Mouse (Mus musculus) urinary bladder, postnatal 4 days (tissue): Measurements from ENCODE around the gene Pvr.

Experiments
- DNase-seq, 2 experiments: peaks; one replicate each; pipeline ENCODE4 v3.0.0; 2021 to 2022; ENCODE audit warnings: low spot score in 2 of 2

Pvr gene

DNA sequence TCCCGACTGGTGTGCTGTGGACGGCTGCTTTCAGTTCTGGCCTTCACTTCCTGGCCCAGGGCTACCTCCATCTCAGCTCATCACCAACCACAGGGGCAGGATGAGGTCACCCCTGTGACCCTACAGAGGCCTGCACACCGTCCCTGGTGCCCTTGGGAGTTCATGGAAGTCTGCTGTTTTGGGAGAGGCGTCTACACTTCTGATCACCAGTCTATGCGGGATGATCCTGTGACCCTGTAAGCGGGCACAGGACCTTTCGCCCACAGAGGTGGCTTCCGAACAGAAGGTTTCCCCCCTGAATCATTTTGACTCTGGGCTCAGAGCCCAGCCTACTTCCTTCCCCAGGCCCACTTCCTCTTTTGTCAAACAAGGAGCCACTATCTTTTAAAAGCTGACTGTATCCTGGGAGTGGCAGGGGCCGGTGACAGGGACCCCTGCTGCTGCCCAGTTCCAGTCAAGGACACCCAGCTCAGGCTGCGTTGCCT lies 49.8 kb downstream of the Pvr start:
- DNase-seq = no peak

- no peak for DNase-seq
Observed at GRCm38 (mm10) chr7:19867751-19868399, 53.1 kb downstream of the Pvr start.

DNA sequence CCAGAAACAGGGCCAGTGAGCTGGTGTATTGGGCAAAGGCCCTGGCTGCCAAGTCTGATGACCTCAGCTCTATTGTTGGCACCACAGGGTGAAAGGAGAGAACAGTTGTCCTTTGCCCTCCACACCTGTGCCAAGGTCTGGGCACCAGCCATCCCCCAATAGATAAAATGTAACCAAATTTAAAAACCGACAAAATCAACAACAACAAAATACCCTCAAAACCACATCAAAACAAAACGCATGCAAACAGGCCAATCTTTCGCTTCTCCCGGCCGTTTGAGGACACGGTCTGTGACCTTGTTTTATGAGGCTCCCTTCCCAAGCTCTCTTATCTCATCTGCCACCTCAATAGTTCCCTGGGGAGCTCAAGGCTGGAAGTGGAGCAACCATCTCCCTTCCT lies 54.5 kb downstream of the Pvr start:
- no peak for DNase-seq

DNA sequence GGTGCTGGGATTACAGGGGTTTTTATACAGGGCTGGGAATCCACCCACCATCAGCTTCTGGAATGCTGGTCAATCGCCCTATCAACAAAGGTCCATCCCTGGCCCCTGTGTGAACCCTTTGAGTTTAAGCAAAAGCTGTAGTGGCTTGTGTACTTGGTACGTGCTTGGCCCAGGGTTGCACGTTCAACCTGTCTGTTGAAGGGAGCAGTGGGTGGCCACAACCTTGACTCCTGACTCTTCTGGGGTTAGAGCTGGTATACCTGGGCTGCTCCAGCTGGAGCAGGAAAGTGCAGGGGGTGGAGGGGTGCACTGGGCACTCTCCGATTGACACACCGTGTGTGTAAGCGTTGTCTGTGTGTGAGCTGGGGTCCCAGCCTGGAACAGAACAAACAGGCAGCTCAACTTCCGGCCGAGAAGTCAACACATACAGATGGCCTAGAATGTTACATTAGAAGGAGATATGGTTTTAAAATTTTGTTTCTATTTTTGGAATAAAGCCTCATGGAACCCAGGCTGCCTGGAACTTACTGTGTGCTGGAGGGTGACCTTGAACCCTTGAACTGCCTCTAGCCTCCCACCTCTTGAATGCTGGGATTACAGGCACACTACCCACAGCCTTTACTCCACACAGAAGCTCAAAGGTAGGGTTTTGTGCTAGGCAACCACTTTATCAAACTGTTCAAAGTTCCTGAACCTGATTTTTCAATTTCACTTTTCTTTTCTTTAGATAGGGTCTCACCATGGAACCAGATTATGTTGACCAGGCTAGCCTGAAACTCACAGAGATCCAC lies 55.5 kb downstream of the Pvr start:
- DNase-seq = no peak

GRCm38 (mm10) chr7:19864241-19864640 lies 56.7 kb downstream of the Pvr start:
- DNase-seq = no peak

DNA sequence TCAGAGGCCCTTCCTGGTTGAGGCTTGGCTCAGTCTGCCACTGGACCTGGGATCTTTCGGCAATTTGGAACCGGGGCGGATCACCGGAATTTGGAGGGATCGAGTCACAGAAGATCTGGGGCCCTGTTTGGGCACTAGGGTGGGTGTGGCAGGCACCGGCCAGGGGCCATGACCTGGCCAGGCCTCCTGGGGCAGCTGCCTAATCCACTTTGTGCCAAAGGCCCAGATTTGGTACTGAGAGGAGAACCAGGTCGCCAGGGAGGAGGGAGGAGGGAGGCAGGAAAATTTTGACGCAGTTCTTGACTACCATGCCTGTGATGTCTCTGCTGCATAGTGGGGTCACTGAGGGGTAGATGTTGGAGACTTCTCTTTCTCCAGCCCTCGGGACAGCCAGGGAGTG lies 59.8 kb downstream of the Pvr start, which contains the start of gene Ceacam16:
Ceacam16 (minus strand) TSS at position 101 of the 400 bp plus-strand sequence.
- no peak for DNase-seq

- no peak for DNase-seq
Observed at GRCm38 (mm10) chr7:19859740-19860139, 61.2 kb downstream of the Pvr start.

DNA sequence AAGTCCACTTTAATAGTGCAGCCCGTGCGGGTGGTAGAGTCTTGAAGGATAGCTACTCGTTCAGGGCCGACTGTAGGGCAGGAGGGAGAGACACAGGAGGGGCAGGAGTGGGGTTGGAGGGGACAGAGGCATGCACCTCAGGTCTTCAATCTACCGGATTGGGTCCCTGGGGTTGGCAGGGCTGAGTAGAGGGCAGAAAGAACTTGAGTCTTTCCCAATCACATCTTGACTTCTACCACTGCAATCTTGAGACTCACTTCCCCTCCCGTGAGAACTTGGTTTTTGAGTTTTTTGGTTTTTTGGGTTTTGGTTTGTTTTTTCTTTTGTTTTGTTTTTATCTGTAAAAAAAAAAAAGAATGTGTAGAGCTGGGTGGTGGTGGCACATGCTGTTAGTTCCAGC lies 64.7 kb downstream of the Pvr start:
- no peak for DNase-seq

- DNase-seq = no peak
Observed at GRCm38 (mm10) chr7:19855663-19856062, 65.3 kb downstream of the Pvr start.
